Mouse (Mus musculus) heart, adult 2 months (tissue): ENCODE measurements around the gene Hoxb2. TPM values are rescaled to one million over a fixed set of nuclear protein-coding genes. Genes with fewer than 3 reads are reported as not detected.
A peak's percentile ranks its signal among the peaks of the same experiment; 100 is the strongest.

ENCODE experiments used
- DNase-seq, 2 experiments: peaks; one replicate each; pipeline ENCODE4 v3.0.0; 2021
- H3K27ac ChIP-seq: fragments of 200-600 bp; 2 replicates; pipeline ENCODE4 v1.8.1; 2022
- H3K27me3 ChIP-seq: fragments of 200-500 bp; 2 replicates; pipeline ENCODE4 v1.6.1; 2012; ENCODE audit warnings: mild to moderate bottlenecking, low read length, inconsistent platforms, mixed read lengths; ENCODE audit not compliant: control insufficient read depth, insufficient read depth
- H3K36me3 ChIP-seq: fragments of 200-500 bp; 2 replicates; pipeline ENCODE4 v1.6.1; 2012; ENCODE audit warnings: low read length, inconsistent platforms; ENCODE audit not compliant: control insufficient read depth, insufficient read depth
- H3K4me1 ChIP-seq: fragments of 200-500 bp; 2 replicates; pipeline ENCODE4 v1.6.1; 2011; ENCODE audit warnings: low read length; ENCODE audit not compliant: control insufficient read depth, insufficient read depth
- H3K4me3 ChIP-seq: fragments of 200-600 bp; 2 replicates; pipeline ENCODE4 v1.8.1; 2022
- H3K79me2 ChIP-seq: fragments of 200-500 bp; replicated peaks from 2 replicates; pipeline ENCODE4 v1.6.1; 2012; ENCODE audit warnings: mild to moderate bottlenecking, inconsistent platforms, low read length, moderate library complexity, mixed read lengths; ENCODE audit not compliant: control insufficient read depth, insufficient read depth
- H3K9ac ChIP-seq: fragments of 200-500 bp; 2 replicates; pipeline ENCODE4 v1.6.1; 2012; ENCODE audit warnings: low read depth, mild to moderate bottlenecking, control low read depth, inconsistent platforms, low read length, mixed read lengths
- CTCF ChIP-seq: fragments of 200-600 bp; IDR thresholded peaks from 2 replicates; pipeline ENCODE4 v1.8.1; 2022; ENCODE audit warnings: antibody characterized with exemption, mild to moderate bottlenecking, moderate library complexity
- EP300 ChIP-seq: fragments of 200-500 bp; IDR thresholded peaks from 2 replicates; pipeline ENCODE4 v1.6.1; 2011; ENCODE audit warnings: low read depth, low read length, control low read depth; ENCODE audit not compliant: insufficient read depth
- POLR2A ChIP-seq: fragments of 200-500 bp; IDR thresholded peaks from 2 replicates; pipeline ENCODE4 v1.6.1; 2011; ENCODE audit warnings: mild to moderate bottlenecking, low read depth, low read length, control low read depth; ENCODE audit not compliant: insufficient read depth
- WGBS: fragments of 180-500 bp; shearing (Covaris S2); methylation state at CpG from one replicate; pipeline ENCODE4 v1.1.7; 2018; 5-methylcytosine and 5-hydroxymethylcytosine counted together
- intact Hi-C: fragments of 180-260 bp; cut with DNase I; formaldehyde crosslinking; loops from one replicate; pipeline ENCODE4 v1.15.1; 2025
- polyA plus RNA-seq: library from polyadenylated mRNA; depleted of rRNA; stranded (reverse); fragments of >200 nt; gene quantifications from 2 replicates; pipeline ENCODE4 v1.2.3, GENCODE M21; 2012
- total RNA-seq, 2 experiments: library from RNA; stranded (reverse); gene quantifications; 2 replicates each; pipeline ENCODE4 v1.2.3; 2021

The Hoxb2 gene
- total and polyA plus RNA-seq, 3 experiments, result 0.23 to 1.4 (median 0.68) TPM

DNA sequence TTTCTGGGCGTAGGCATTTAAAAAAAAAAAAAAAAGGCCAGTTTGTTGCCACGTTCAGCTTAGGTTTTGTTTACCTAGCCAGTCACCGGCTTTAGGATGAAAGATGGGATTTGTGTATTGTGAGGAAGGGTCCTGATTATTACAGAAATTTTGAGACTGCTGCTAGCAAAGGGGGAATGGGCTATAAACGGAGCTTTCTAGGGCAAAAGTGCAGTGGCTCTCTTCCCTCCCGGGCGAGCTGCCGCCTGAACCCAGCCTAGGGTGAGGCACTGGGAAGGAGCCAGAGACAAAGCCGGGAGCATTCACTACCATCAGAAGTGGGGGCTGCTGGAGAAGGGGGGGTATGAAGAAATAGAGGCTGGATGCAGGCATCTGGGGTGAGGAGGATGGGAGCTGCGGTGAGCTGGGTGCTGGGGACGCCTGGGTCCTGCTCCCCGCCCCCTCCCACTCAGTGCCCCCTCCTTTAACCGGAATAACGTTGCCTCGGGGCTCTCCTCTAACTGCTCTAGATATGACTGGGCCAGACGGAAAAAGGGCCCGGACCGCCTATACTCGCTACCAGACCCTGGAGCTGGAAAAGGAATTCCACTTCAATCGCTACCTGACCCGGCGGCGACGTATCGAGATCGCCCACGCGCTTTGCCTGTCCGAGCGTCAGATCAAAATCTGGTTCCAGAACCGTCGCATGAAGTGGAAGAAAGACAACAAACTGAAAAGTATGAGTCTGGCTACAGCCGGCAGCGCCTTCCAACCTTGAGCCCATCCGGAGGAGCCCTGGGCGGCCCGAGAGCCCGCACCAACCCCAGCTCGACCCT lies 45.7 kb upstream of the Hoxb2 start:
- DNase-seq, result no peak
- Histone ChIP-seq H3K9ac (0 out of 2 replicates have a peak overlapping the region, but pooled peaks have one; percentile 14), H3K27ac (no peak overlapping the region), H3K36me3 (no peaks in the 10 kb centered on the region), H3K4me3 (no peak overlapping the region; the same call in 1 of the 2 replicates), H3K4me1 (no peaks in the 10 kb centered on the region), H3K79me2 (no peaks in the 10 kb centered on the region), H3K27me3 (peaks cover 33% of the 10 kb centered on the region)
- 11% methylated on average over 38 of the region's 38 CpGs for WGBS
- intact Hi-C loops, result loop anchor here (5.0 kb wide), 2 partner anchors 233 to 248 kb away; no protein-coding TSS in a partner anchor
- TF ChIP-seq CTCF (no peak), EP300 (no peak), POLR2A (no peak)

DNA sequence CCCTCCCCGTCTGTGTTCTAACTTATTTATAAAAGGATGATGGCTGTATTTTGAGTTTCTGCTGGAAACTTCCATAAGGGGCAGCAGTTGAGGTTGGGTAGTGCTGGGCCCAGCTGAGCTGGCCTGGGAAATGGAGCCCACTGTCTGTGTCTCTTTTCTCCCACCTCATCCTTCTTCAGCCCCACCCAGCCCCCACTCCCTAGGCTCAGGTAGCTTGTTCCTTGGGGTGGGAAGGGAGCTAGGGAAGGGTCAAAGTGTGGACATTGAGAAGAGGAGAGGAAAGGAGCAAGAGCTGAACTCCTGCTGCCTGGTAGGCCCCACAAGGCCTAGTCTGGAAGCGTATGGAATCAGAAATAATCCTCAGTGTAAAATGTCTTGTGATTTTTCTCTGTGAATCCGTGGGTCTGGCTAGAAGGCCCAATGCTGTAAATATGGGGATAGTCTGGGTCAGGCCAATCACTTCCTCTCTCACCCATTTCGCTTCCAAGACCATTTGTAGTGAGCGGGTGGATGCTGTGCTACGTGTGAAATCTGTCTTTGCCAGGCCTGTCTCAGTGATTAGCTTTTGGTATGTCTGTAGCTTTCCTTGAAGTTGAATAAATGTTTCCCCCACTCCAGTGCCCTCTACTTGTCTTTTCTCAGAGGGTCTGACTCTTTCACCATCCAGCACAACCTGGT lies 44.7 kb upstream of the Hoxb2 start:
- Histone ChIP-seq H3K4me3 (no peak overlapping the region), H3K9ac (no peak overlapping the region), H3K36me3 (no peaks in the 10 kb centered on the region), H3K4me1 (no peaks in the 10 kb centered on the region), H3K27me3 (peaks cover 24% of the 10 kb centered on the region), H3K79me2 (no peaks in the 10 kb centered on the region), H3K27ac (no peak overlapping the region)
- no peak for DNase-seq
- 80% methylated on average over 6 of the region's 6 CpGs for WGBS
- intact Hi-C loops, result no loop called here
- no peak for TF ChIP-seq EP300
- TF ChIP-seq CTCF, result no peak
- no peak for TF ChIP-seq POLR2A

DNA sequence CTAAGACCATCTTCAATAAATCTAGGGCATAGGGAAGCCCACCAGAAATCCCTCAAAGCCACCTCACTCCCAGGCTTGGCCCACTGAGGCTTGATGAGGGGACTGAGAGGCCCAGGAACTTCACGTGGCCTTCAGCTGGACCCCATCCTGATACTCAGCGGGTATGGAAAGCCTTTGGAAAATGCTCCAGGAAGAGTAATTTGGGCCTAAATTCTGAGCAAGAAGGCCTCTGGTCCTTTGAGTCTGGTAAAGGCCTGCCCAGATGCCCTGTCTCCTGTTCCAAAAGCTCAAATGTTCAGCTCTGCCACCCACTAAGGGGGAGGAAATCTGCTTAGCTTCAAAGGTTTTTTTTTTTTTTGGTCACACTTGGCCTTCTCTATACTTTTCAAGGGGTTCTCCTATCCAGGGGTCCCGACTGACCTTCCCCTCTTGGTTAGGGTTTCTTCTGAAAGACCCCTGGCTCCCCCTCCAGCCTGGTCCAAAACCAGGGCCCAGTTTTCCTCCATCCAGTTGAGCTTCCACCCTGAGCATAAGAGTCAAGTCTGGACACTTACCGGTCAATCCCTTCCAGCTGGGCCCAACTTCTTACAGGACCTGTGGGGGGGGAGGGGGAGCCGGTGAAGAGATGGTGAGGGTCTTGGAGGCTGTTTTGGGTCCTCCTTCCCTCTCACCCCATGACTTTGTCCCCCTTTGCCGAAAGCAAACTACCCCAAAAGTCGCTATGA lies 44.0 kb upstream of the Hoxb2 start:
- H3K27me3 ChIP-seq, result peaks cover 20% of the 10 kb centered on the region
- H3K36me3 ChIP-seq, result no peaks in the 10 kb centered on the region
- H3K4me1 ChIP-seq, result no peaks in the 10 kb centered on the region
- H3K4me3 ChIP-seq, result no peak overlapping the region
- WGBS, result 48% methylated on average over 7 of the region's 7 CpGs
- intact Hi-C loops, result no loop called here
- no peaks in the 10 kb centered on the region for H3K79me2 ChIP-seq
- H3K27ac ChIP-seq, result no peak overlapping the region
- no peak overlapping the region for H3K9ac ChIP-seq
- TF ChIP-seq EP300, result no peak
- no peak for TF ChIP-seq CTCF
- TF ChIP-seq POLR2A, result no peak
- DNase-seq, result no peak

DNA sequence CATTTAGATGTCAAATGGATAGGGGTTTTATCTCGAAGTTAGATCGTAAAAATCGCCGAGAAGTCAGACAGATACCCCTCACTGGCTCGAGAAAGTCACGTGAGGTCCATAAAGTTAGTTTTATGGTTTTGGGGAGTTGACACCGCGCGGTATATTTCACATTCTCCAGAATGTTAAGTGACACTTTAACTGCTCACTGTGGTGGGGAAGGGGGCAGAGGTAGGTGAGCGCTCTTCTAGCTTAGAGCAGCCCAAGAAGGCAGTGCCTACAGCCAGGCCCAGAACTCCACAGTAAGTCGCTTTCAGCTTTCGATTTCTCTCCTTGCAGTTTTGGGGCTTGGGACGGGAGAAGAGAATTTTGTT lies 43.4 kb upstream of the Hoxb2 start:
- Histone ChIP-seq H3K4me3 (no peak overlapping the region), H3K27ac (no peak overlapping the region), H3K9ac (no peak overlapping the region), H3K27me3 (peaks cover 17% of the 10 kb centered on the region), H3K36me3 (no peaks in the 10 kb centered on the region), H3K79me2 (no peaks in the 10 kb centered on the region), H3K4me1 (no peaks in the 10 kb centered on the region)
- TF ChIP-seq EP300, result no peak
- no peak for TF ChIP-seq CTCF
- TF ChIP-seq POLR2A, result no peak
- no peak for DNase-seq
- intact Hi-C loops, result no loop called here
- 28% methylated on average over 13 of the region's 13 CpGs for WGBS

DNA sequence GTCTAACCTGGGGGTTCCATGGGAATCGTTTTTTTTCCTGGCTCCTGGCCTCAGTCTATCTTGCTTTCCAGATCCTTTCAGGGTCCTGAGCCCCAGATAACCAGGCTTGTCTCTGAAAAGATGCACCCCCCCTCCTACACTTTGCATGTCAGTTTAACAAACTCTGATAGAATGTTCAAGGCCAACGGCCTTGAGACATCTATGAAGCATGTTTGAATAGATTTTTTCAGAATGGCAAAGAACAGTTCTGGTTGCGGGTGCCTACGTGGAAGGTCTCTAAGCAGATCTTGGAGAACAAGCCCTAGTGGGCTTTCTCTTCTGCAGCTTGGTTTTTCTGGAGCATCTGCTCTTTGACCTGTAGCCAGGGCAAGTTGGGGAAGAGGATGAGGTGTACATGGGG lies 41.6 kb upstream of the Hoxb2 start:
- intact Hi-C loops, result no loop called here
- TF ChIP-seq POLR2A (no peak), CTCF (no peak), EP300 (no peak)
- no peaks in the 10 kb centered on the region for H3K36me3 ChIP-seq
- no peak for DNase-seq
- H3K27ac ChIP-seq, result no peak overlapping the region
- no peak overlapping the region for H3K9ac ChIP-seq
- WGBS, result 31% methylated on average over 4 of the region's 4 CpGs
- no peaks in the 10 kb centered on the region for H3K4me1 ChIP-seq
- H3K4me3 ChIP-seq, result no peak overlapping the region
- H3K27me3 ChIP-seq, result peaks cover 10% of the 10 kb centered on the region
- H3K79me2 ChIP-seq, result no peaks in the 10 kb centered on the region
